In the genomic region with DNA sequence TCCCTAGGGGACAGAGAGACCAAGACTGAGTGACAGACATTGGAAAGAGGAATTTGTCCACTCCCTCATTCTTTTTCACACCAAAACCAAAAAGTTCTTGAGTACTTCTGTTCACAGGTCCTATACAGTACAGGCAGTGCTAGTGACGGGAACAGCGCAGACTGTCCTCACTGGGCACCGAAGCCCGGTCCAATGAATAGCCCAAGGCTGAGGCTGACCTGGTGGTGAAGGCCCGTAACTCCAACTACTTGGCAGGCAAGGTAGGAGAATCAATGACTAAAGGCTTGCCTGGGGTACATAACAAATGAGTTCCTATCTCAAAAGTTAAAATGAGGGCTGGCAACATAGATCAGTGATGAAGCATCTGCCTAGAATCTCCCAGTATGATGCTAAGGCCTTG, we compare ENCODE assay signal across 15 mouse cellular contexts. TPM values are rescaled to one million over a fixed set of nuclear protein-coding genes. Genes with fewer than 3 reads are reported as not detected.
DNase-seq lines count a peak whose midpoint lies in the region; ATAC-seq lines count a peak whose summit lies in the region.
"Had no signal": no experiment of that assay in that cellular context is flagged by ENCODE, and none has a peak within 500 bp of the region (broad histone marks: within the 10 kb centered on the region; RNA-seq: fewer than 3 reads in every experiment).

No protein-coding gene starts in this region.

- peaks cover 7% of the 10 kb centered on the region for H3K27me3 ChIP-seq in hindbrain, embryonic 16.5 days (replicated peaks; ENCODE audit: control insufficient read depth, insufficient read depth, low read length)
- H3K27me3 ChIP-seq in hindbrain, embryonic 10.5 days (ENCODE audit: insufficient read depth, poor library complexity, severe bottlenecking) = peaks cover 58% of the 10 kb centered on the region
- peaks cover 3% of the 10 kb centered on the region for H3K27me3 ChIP-seq in intestine, embryonic 16.5 days (replicated peaks; ENCODE audit: control insufficient read depth, insufficient read depth, low read length)
- H3K27me3 ChIP-seq in intestine, embryonic 15.5 days (replicated peaks) = peaks cover 7% of the 10 kb centered on the region; the same call in 1 of the 2 replicates
- no peaks in the 10 kb centered on the region; the same call in 1 of the 2 replicates for H3K27me3 ChIP-seq in midbrain, embryonic 11.5 days (ENCODE audit: control insufficient read depth, insufficient read depth, low read length)
- H3K27me3 ChIP-seq in midbrain, embryonic 14.5 days (ENCODE audit: control insufficient read depth, insufficient read depth, low read length) = peaks cover 2% of the 10 kb centered on the region; the same call in 1 of the 2 replicates

- no peaks in the 10 kb centered on the region for H3K4me1 ChIP-seq in hindbrain, embryonic 16.5 days (ENCODE audit: control insufficient read depth, insufficient read depth, low read depth, low read length)
- peaks cover 16% of the 10 kb centered on the region for H3K4me1 ChIP-seq in hindbrain, embryonic 10.5 days (replicated peaks)
- no peaks in the 10 kb centered on the region for H3K4me1 ChIP-seq in intestine, embryonic 16.5 days (ENCODE audit: control insufficient read depth, insufficient read depth, low read length)
- no peaks in the 10 kb centered on the region for H3K4me1 ChIP-seq in intestine, embryonic 15.5 days (replicated peaks)
- peaks cover 3% of the 10 kb centered on the region; the same call in 1 of the 2 replicates for H3K4me1 ChIP-seq in midbrain, embryonic 11.5 days (ENCODE audit: control insufficient read depth, insufficient read depth, low read length)
- no peaks in the 10 kb centered on the region for H3K4me1 ChIP-seq in midbrain, embryonic 14.5 days (ENCODE audit: control insufficient read depth, insufficient read depth, low read length)
- H3K4me1 ChIP-seq: embryonic facial prominence, embryonic 13.5 days had no signal

- no peak for DNase-seq in hindbrain, embryonic 10.5 days (ENCODE audit: low spot score)
- DNase-seq in midbrain, embryonic 11.5 days (ENCODE audit: low spot score, missing footprints) = peak; percentile 78
- no peak for DNase-seq in midbrain, embryonic 14.5 days
- DNase-seq: adrenal gland, adult 8-10 months had no signal

- no peaks in the 10 kb centered on the region for H3K9me3 ChIP-seq in hindbrain, embryonic 16.5 days (ENCODE audit: control insufficient read depth, low read length)
- no peaks in the 10 kb centered on the region for H3K9me3 ChIP-seq in hindbrain, embryonic 10.5 days
- no peaks in the 10 kb centered on the region for H3K9me3 ChIP-seq in intestine, embryonic 16.5 days (ENCODE audit: control insufficient read depth, low read length)
- H3K9me3 ChIP-seq in intestine, embryonic 15.5 days = no peaks in the 10 kb centered on the region
- no peaks in the 10 kb centered on the region for H3K9me3 ChIP-seq in midbrain, embryonic 11.5 days (ENCODE audit: control insufficient read depth, low read length)
- no peaks in the 10 kb centered on the region for H3K9me3 ChIP-seq in midbrain, embryonic 14.5 days (ENCODE audit: control insufficient read depth, low read length)
- H3K9me3 ChIP-seq: embryonic facial prominence, embryonic 10.5 days; embryonic facial prominence, embryonic 13.5 days had no signal

- 0 out of 2 replicates have a peak, but pooled peaks have one; percentile 19 for ATAC-seq in hindbrain, embryonic 16.5 days
- ATAC-seq in intestine, embryonic 16.5 days = peak; percentile 51
- no peak for ATAC-seq in intestine, embryonic 15.5 days
- ATAC-seq in midbrain, embryonic 11.5 days (ENCODE audit: low FRiP score) = no peak
- no peak for ATAC-seq in midbrain, embryonic 14.5 days (ENCODE audit: low FRiP score, low TSS enrichment)
- ATAC-seq: activated CD4-positive, CD25-positive, alpha-beta regulatory T cell, adult 4 months; forebrain, postnatal 0 days had no signal

- H3K4me2 ChIP-seq in hindbrain, embryonic 16.5 days (ENCODE audit: low read length) = no peak overlapping the region
- H3K4me2 ChIP-seq in intestine, embryonic 16.5 days (ENCODE audit: low read depth, low read length) = no peak overlapping the region
- H3K4me2 ChIP-seq in intestine, embryonic 15.5 days (replicated peaks) = no peak overlapping the region
- H3K4me2 ChIP-seq in midbrain, embryonic 11.5 days = no peak overlapping the region
- no peak overlapping the region for H3K4me2 ChIP-seq in midbrain, embryonic 14.5 days (ENCODE audit: low read length)
- H3K4me2 ChIP-seq: embryonic facial prominence, embryonic 13.5 days; heart, embryonic 11.5 days; hindbrain, embryonic 14.5 days had no signal

- H3K36me3 ChIP-seq in hindbrain, embryonic 16.5 days (ENCODE audit: control insufficient read depth, insufficient read depth, low read length) = no peaks in the 10 kb centered on the region
- H3K36me3 ChIP-seq in hindbrain, embryonic 10.5 days = no peaks in the 10 kb centered on the region
- no peaks in the 10 kb centered on the region for H3K36me3 ChIP-seq in intestine, embryonic 16.5 days (ENCODE audit: control insufficient read depth, insufficient read depth, low read length)
- no peaks in the 10 kb centered on the region for H3K36me3 ChIP-seq in intestine, embryonic 15.5 days
- H3K36me3 ChIP-seq in midbrain, embryonic 11.5 days (ENCODE audit: control insufficient read depth, insufficient read depth, low read length) = no peaks in the 10 kb centered on the region
- no peaks in the 10 kb centered on the region for H3K36me3 ChIP-seq in midbrain, embryonic 14.5 days (ENCODE audit: control insufficient read depth, insufficient read depth, low read length)
- H3K36me3 ChIP-seq: embryonic facial prominence, embryonic 10.5 days; embryonic facial prominence, embryonic 13.5 days; forebrain, embryonic 10.5 days had no signal

- no peak overlapping the region for H3K9ac ChIP-seq in hindbrain, embryonic 16.5 days (ENCODE audit: low read depth, low read length)
- H3K9ac ChIP-seq in intestine, embryonic 16.5 days (ENCODE audit: low read depth, low read length) = no peak overlapping the region
- H3K9ac ChIP-seq in intestine, embryonic 15.5 days = no peak overlapping the region
- no peak overlapping the region for H3K9ac ChIP-seq in midbrain, embryonic 11.5 days (ENCODE audit: low read length)
- H3K9ac ChIP-seq in midbrain, embryonic 14.5 days (replicated peaks; ENCODE audit: low read length) = no peak overlapping the region
- H3K9ac ChIP-seq: embryonic facial prominence, embryonic 13.5 days; forebrain, postnatal 0 days; hindbrain, embryonic 14.5 days had no signal

- no peak overlapping the region for H3K4me3 ChIP-seq in hindbrain, embryonic 16.5 days (ENCODE audit: low read length)
- H3K4me3 ChIP-seq in hindbrain, embryonic 10.5 days = no peak overlapping the region
- H3K4me3 ChIP-seq in intestine, embryonic 16.5 days (ENCODE audit: low read length) = no peak overlapping the region
- no peak overlapping the region for H3K4me3 ChIP-seq in intestine, embryonic 15.5 days (replicated peaks)
- H3K4me3 ChIP-seq in midbrain, embryonic 11.5 days (ENCODE audit: low read depth, low read length) = no peak overlapping the region
- no peak overlapping the region for H3K4me3 ChIP-seq in midbrain, embryonic 14.5 days (replicated peaks; ENCODE audit: low read depth, low read length)
- H3K4me3 ChIP-seq: embryonic facial prominence, embryonic 10.5 days; embryonic facial prominence, embryonic 13.5 days; forebrain, embryonic 10.5 days; gastrocnemius, adult 2 months had no signal

- 90% methylated on average over 5 of the region's 5 CpGs for WGBS in hindbrain, embryonic 16.5 days
- 86% methylated on average over 5 of the region's 5 CpGs for WGBS in hindbrain, embryonic 10.5 days
- WGBS in intestine, embryonic 16.5 days = 92% methylated on average over 5 of the region's 5 CpGs
- WGBS in intestine, embryonic 15.5 days = 95% methylated on average over 5 of the region's 5 CpGs
- WGBS in midbrain, embryonic 11.5 days = 91% methylated on average over 5 of the region's 5 CpGs
- 94% methylated on average over 5 of the region's 5 CpGs for WGBS in midbrain, embryonic 14.5 days

- no peak overlapping the region for H3K27ac ChIP-seq in hindbrain, embryonic 16.5 days (ENCODE audit: low read depth, low read length)
- H3K27ac ChIP-seq in hindbrain, embryonic 10.5 days = no peak overlapping the region
- no peak overlapping the region for H3K27ac ChIP-seq in intestine, embryonic 16.5 days (ENCODE audit: low read length)
- no peak overlapping the region for H3K27ac ChIP-seq in intestine, embryonic 15.5 days
- H3K27ac ChIP-seq in midbrain, embryonic 11.5 days (ENCODE audit: low read depth, low read length) = no peak overlapping the region
- no peak overlapping the region for H3K27ac ChIP-seq in midbrain, embryonic 14.5 days (replicated peaks; ENCODE audit: low read depth, low read length)
- H3K27ac ChIP-seq: embryonic facial prominence, embryonic 10.5 days; embryonic facial prominence, embryonic 13.5 days; forebrain, embryonic 10.5 days; gastrocnemius, adult 2 months; hindbrain, embryonic 14.5 days had no signal

RNA-seq across cellular contexts. Expression of a gene that starts 12.0 kb away (rescaled TPM):
- polyA plus RNA-seq in hindbrain, embryonic 16.5 days (2015; fragmentation: Nextera tagmentation; extraction: Ambion mirVana) = 5.4 and 6.3 TPM in 2 replicates
- polyA plus RNA-seq in hindbrain, embryonic 10.5 days (2016; fragmentation: Nextera tagmentation; extraction: Ambion mirVana) = 0.63 and 0.91 TPM in 2 replicates
- polyA plus RNA-seq in intestine, embryonic 16.5 days (2015; fragmentation: Nextera tagmentation; extraction: Ambion mirVana) = 0.13 and 0.27 TPM in 2 replicates
- 0.25 and 0.38 TPM in 2 replicates for polyA plus RNA-seq in intestine, embryonic 15.5 days (2015; fragmentation: Nextera tagmentation; extraction: Ambion mirVana)
- 0.30 TPM in 2 replicates for polyA plus RNA-seq in midbrain, embryonic 11.5 days (2014; fragmentation: Nextera tagmentation; extraction: Ambion mirVana)
- polyA plus RNA-seq in midbrain, embryonic 14.5 days (2014; fragmentation: Nextera tagmentation; extraction: Ambion mirVana) = 3.7 and 4.4 TPM in 2 replicates
- polyA plus RNA-seq: heart, embryonic 11.5 days had no signal

RNA-seq across cellular contexts. Expression of a gene that starts 13.0 kb away (rescaled TPM):
- 77.0 and 86.9 TPM in 2 replicates for polyA plus RNA-seq in hindbrain, embryonic 16.5 days (2015; fragmentation: Nextera tagmentation; extraction: Ambion mirVana)
- 67.4 and 70.9 TPM in 2 replicates for polyA plus RNA-seq in hindbrain, embryonic 10.5 days (2016; fragmentation: Nextera tagmentation; extraction: Ambion mirVana)
- 52.4 and 62.8 TPM in 2 replicates for polyA plus RNA-seq in intestine, embryonic 16.5 days (2015; fragmentation: Nextera tagmentation; extraction: Ambion mirVana)
- 48.9 and 54.8 TPM in 2 replicates for polyA plus RNA-seq in intestine, embryonic 15.5 days (2015; fragmentation: Nextera tagmentation; extraction: Ambion mirVana)
- polyA plus RNA-seq in midbrain, embryonic 11.5 days (2014; fragmentation: Nextera tagmentation; extraction: Ambion mirVana) = 40.0 and 49.2 TPM in 2 replicates
- 59.6 and 84.1 TPM in 2 replicates for polyA plus RNA-seq in midbrain, embryonic 14.5 days (2014; fragmentation: Nextera tagmentation; extraction: Ambion mirVana)

Comparison
In these comparisons a context has a peak if more than half of its experiments do, and no peak if none do; other contexts are left out.
1. ATAC-seq: peak in hindbrain, embryonic 16.5 days (single experiment) and intestine, embryonic 16.5 days (single experiment); none in intestine, embryonic 15.5 days (single experiment), midbrain, embryonic 11.5 days (single experiment) and midbrain, embryonic 14.5 days (single experiment).